Mouse (Mus musculus) megakaryocyte, embryonic 14.5 days (primary cell): ENCODE measurements around the gene Zcchc24. TPM values are rescaled to one million over a fixed set of nuclear protein-coding genes. Genes with fewer than 3 reads are reported as not detected.
"Not testable (repeated sequence)": the region's sequence is repeated elsewhere in the genome, so short reads cannot be mapped to it uniquely, and the experiment has no call there.

Experiments
- H3K27me3 ChIP-seq: replicated peaks from 2 replicates; pipeline ENCODE3; 2012; ENCODE audit warnings: inconsistent platforms
- H3K36me3 ChIP-seq: replicated peaks from 2 replicates; pipeline ENCODE3; 2012; ENCODE audit warnings: low read length, inconsistent platforms, mixed read lengths
- H3K4me1 ChIP-seq: 2 replicates; pipeline ENCODE4 v1.6.1; 2012; ENCODE audit warnings: inconsistent platforms
- H3K4me3 ChIP-seq: replicated peaks from 2 replicates; pipeline ENCODE3; 2012; ENCODE audit warnings: moderate library complexity, mild to moderate bottlenecking, inconsistent platforms
- H3K9me3 ChIP-seq: 2 replicates; pipeline ENCODE4 v1.6.1; 2012; ENCODE audit warnings: inconsistent platforms
- FLI1 ChIP-seq: IDR thresholded peaks from 2 replicates; pipeline ENCODE4 v1.6.1; 2012; ENCODE audit warnings: low read length, inconsistent platforms, mixed read lengths
- GATA1 ChIP-seq: IDR thresholded peaks from 3 replicates; pipeline ENCODE4 v1.6.1; 2012; ENCODE audit warnings: mixed read lengths, low read length, inconsistent platforms, borderline replicate concordance
- polyA plus RNA-seq: library from polyadenylated mRNA; stranded (reverse); fragments of >175 nt; gene quantifications from 2 replicates; pipeline ENCODE4 v1.2.3, GENCODE M21; 2012; ENCODE audit warnings: low replicate concordance; ENCODE audit not compliant: insufficient read depth

Zcchc24 gene
- 0.96 and 1.7 TPM in 2 replicates for polyA plus RNA-seq

GRCm38 (mm10) chr14:25768915-25769625 lies at the start of gene Zcchc24:
TSS of gene Zcchc24 (minus strand) at chr14:25769039.
- TF ChIP-seq GATA1 (no peak), FLI1 (no peak)
- no peaks in the 10 kb centered on the region for H3K36me3 ChIP-seq
- H3K9me3 ChIP-seq, result peaks cover 3% of the 10 kb centered on the region; the same call in 1 of the 2 replicates
- peaks cover 97% of the 10 kb centered on the region for H3K27me3 ChIP-seq
- peaks cover 52% of the 10 kb centered on the region for H3K4me1 ChIP-seq
- H3K4me3 ChIP-seq, result peak within 1 kb of the TSS; percentile 94

- Histone ChIP-seq H3K36me3 (no peaks in the 10 kb centered on the region), H3K9me3 (peaks cover 6% of the 10 kb centered on the region)
- TF ChIP-seq GATA1 (no peak), FLI1 (no peak)
These were observed 47.6 kb upstream of the Zcchc24 start for GRCm38 (mm10) chr14:25816416-25816815.

GRCm38 (mm10) chr14:25814140-25814539 lies 45.3 kb upstream of the Zcchc24 start:
- Histone ChIP-seq H3K4me1 (no peaks in the 10 kb centered on the region), H3K9me3 (peaks cover 6% of the 10 kb centered on the region), H3K27me3 (peaks cover 45% of the 10 kb centered on the region), H3K36me3 (no peaks in the 10 kb centered on the region), H3K4me3 (no peak overlapping the region)
- TF ChIP-seq FLI1 (no peak), GATA1 (no peak)

More at GRCm38 (mm10) chr14:25816416-25816815, 47.6 kb upstream of the Zcchc24 start:
- peaks cover 56% of the 10 kb centered on the region for H3K27me3 ChIP-seq
- H3K4me1 ChIP-seq, result no peaks in the 10 kb centered on the region
- no peak overlapping the region for H3K4me3 ChIP-seq

GRCm38 (mm10) chr14:25811026-25811425 lies 42.2 kb upstream of the Zcchc24 start:
- not testable (repeated sequence) for H3K36me3 ChIP-seq, H3K4me1 ChIP-seq, H3K4me3 ChIP-seq, H3K9me3 ChIP-seq
- peaks cover 32% of the 10 kb centered on the region for H3K27me3 ChIP-seq

GRCm38 (mm10) chr14:25806561-25806960 lies 37.7 kb upstream of the Zcchc24 start:
- H3K4me1 ChIP-seq, result peaks cover 8% of the 10 kb centered on the region
- H3K4me3 ChIP-seq, result no peak overlapping the region
- peaks cover 5% of the 10 kb centered on the region; the same call in 1 of the 2 replicates for H3K9me3 ChIP-seq
- no peaks in the 10 kb centered on the region for H3K36me3 ChIP-seq
- TF ChIP-seq FLI1 (no peak), GATA1 (no peak)
- H3K27me3 ChIP-seq, result peaks cover 50% of the 10 kb centered on the region

- no peak for TF ChIP-seq GATA1
- no peak for TF ChIP-seq FLI1
- Histone ChIP-seq H3K4me3 (no peak overlapping the region), H3K4me1 (peaks cover 8% of the 10 kb centered on the region), H3K9me3 (peaks cover 5% of the 10 kb centered on the region; the same call in 1 of the 2 replicates), H3K36me3 (no peaks in the 10 kb centered on the region), H3K27me3 (peaks cover 52% of the 10 kb centered on the region)
These were observed 37.0 kb upstream of the Zcchc24 start for GRCm38 (mm10) chr14:25805871-25806270.

GRCm38 (mm10) chr14:25803246-25803809 lies 34.5 kb upstream of the Zcchc24 start:
- Histone ChIP-seq H3K36me3 (no peaks in the 10 kb centered on the region), H3K4me3 (no peak overlapping the region), H3K9me3 (peaks cover 5% of the 10 kb centered on the region; the same call in 1 of the 2 replicates), H3K4me1 (peaks cover 8% of the 10 kb centered on the region), H3K27me3 (peaks cover 71% of the 10 kb centered on the region)
- TF ChIP-seq GATA1 (no peak), FLI1 (no peak)

- Histone ChIP-seq H3K4me3 (no peak overlapping the region), H3K4me1 (peaks cover 8% of the 10 kb centered on the region), H3K27me3 (peaks cover 70% of the 10 kb centered on the region), H3K36me3 (no peaks in the 10 kb centered on the region), H3K9me3 (peaks cover 5% of the 10 kb centered on the region; the same call in 1 of the 2 replicates)
- TF ChIP-seq GATA1 (no peak), FLI1 (no peak)
These were observed 33.7 kb upstream of the Zcchc24 start for GRCm38 (mm10) chr14:25802511-25802910.

- no peak overlapping the region for H3K4me3 ChIP-seq
- TF ChIP-seq GATA1 (no peak), FLI1 (no peak)
These were observed 31.5 kb upstream of the Zcchc24 start for GRCm38 (mm10) chr14:25800166-25800960.

More at GRCm38 (mm10) chr14:25800166-25800960, 31.5 kb upstream of the Zcchc24 start:
- no peaks in the 10 kb centered on the region for H3K36me3 ChIP-seq
- peaks cover 75% of the 10 kb centered on the region for H3K27me3 ChIP-seq
- H3K9me3 ChIP-seq, result peaks cover 5% of the 10 kb centered on the region; the same call in 1 of the 2 replicates
- no peaks in the 10 kb centered on the region for H3K4me1 ChIP-seq
